Mouse (Mus musculus) stomach, embryonic 14.5 days (tissue): ENCODE measurements around the gene Ano4. TPM values are rescaled to one million over a fixed set of nuclear protein-coding genes. Genes with fewer than 3 reads are reported as not detected.

Experiments
- ATAC-seq: fragments of 200-750 bp; cut with Nextera tagmentation; 2 replicates; pipeline ENCODE4 v1.8.0; 2017; ENCODE audit warnings: low read depth, moderate TSS enrichment; ENCODE audit not compliant: insufficient number of reproducible peaks, insufficient read depth, low FRiP score
- H3K27ac ChIP-seq: fragments of 300-500 bp; sonication (generic); 2 replicates; pipeline ENCODE4 v1.5.1; 2014; ENCODE audit warnings: mild to moderate bottlenecking, low read length, moderate library complexity, mixed read lengths
- H3K27me3 ChIP-seq: fragments of 300-500 bp; sonication (generic); 2 replicates; pipeline ENCODE4 v1.6.1; 2014; ENCODE audit warnings: low read length, control low read depth, mixed read lengths; ENCODE audit not compliant: control insufficient read depth, insufficient read depth
- H3K36me3 ChIP-seq: fragments of 300-500 bp; sonication (generic); 2 replicates; pipeline ENCODE4 v1.6.1; 2014; ENCODE audit warnings: mild to moderate bottlenecking, control low read depth, low read length, moderate library complexity, mixed read lengths; ENCODE audit not compliant: control insufficient read depth, insufficient read depth
- H3K4me1 ChIP-seq: fragments of 300-500 bp; sonication (generic); 2 replicates; pipeline ENCODE4 v1.6.1; 2014; ENCODE audit warnings: low read length, control low read depth, mixed read lengths; ENCODE audit not compliant: control insufficient read depth, insufficient read depth
- H3K4me2 ChIP-seq: fragments of 300-500 bp; sonication (generic); replicated peaks from 2 replicates; pipeline ENCODE4 v1.6.1; 2014; ENCODE audit warnings: low read depth, low read length, control low read depth
- H3K4me3 ChIP-seq: fragments of 300-500 bp; sonication (generic); 2 replicates; pipeline ENCODE4 v1.5.1; 2014; ENCODE audit warnings: low read depth, low read length, control low read depth
- H3K9ac ChIP-seq: fragments of 300-500 bp; sonication (generic); replicated peaks from 2 replicates; pipeline ENCODE4 v1.6.1; 2014; ENCODE audit warnings: low read depth, mild to moderate bottlenecking, control low read depth, low read length, moderate library complexity, mixed read lengths
- H3K9me3 ChIP-seq: fragments of 300-500 bp; sonication (generic); 2 replicates; pipeline ENCODE4 v1.6.1; 2016; ENCODE audit warnings: low read depth, low read length, control low read depth; ENCODE audit not compliant: control insufficient read depth
- WGBS: fragments of 180-500 bp; shearing (Covaris S2); extraction: QIAGEN DNeasy Blood & Tissue Kit; methylation state at CpG from one replicate; pipeline ENCODE4 v1.1.7; 2014; 5-methylcytosine and 5-hydroxymethylcytosine counted together
- polyA plus RNA-seq: library from polyadenylated mRNA; unstranded; fragments of >200 nt; fragmentation: Nextera tagmentation; extraction: Ambion mirVana; gene quantifications from 2 replicates; pipeline ENCODE4 v1.2.1, GENCODE M21; 2014

Gene Ano4
- polyA plus RNA-seq, 1 experiment from 2014 or later: 1.2 TPM

- Histone ChIP-seq H3K27ac (no peak overlapping the region), H3K4me3 (no peak overlapping the region), H3K9ac (no peak overlapping the region), H3K4me1 (no peaks in the 10 kb centered on the region), H3K27me3 (no peaks in the 10 kb centered on the region), H3K4me2 (no peak overlapping the region), H3K9me3 (no peaks in the 10 kb centered on the region), H3K36me3 (no peaks in the 10 kb centered on the region)
- WGBS: 53% methylated on average over 2 of the region's 2 CpGs
- ATAC-seq: no peak
These were observed 189.1 kb downstream of the Ano4 start for GRCm38 (mm10) chr10:89155502-89155901.

- ATAC-seq: no peak
These were observed 189.6 kb downstream of the Ano4 start for GRCm38 (mm10) chr10:89154797-89155465.

GRCm38 (mm10) chr10:89149166-89149565 is 195.4 kb downstream of the Ano4 start:
- no peak for ATAC-seq
- 59% methylated on average over 11 of the region's 11 CpGs for WGBS
- H3K9ac ChIP-seq: no peak overlapping the region
- no peaks in the 10 kb centered on the region for H3K27me3 ChIP-seq
- H3K4me2 ChIP-seq: no peak overlapping the region
- no peak overlapping the region for H3K27ac ChIP-seq
- no peaks in the 10 kb centered on the region for H3K4me1 ChIP-seq
- H3K4me3 ChIP-seq: no peak overlapping the region
- H3K36me3 ChIP-seq: no peaks in the 10 kb centered on the region
- H3K9me3 ChIP-seq: no peaks in the 10 kb centered on the region

More at GRCm38 (mm10) chr10:89154797-89155465, 189.6 kb downstream of the Ano4 start:
- Histone ChIP-seq H3K9me3 (no peaks in the 10 kb centered on the region), H3K9ac (no peak overlapping the region), H3K27ac (no peak overlapping the region), H3K36me3 (no peaks in the 10 kb centered on the region), H3K27me3 (no peaks in the 10 kb centered on the region), H3K4me2 (no peak overlapping the region), H3K4me3 (no peak overlapping the region), H3K4me1 (no peaks in the 10 kb centered on the region)
- WGBS: 49% methylated on average over 2 of the region's 2 CpGs

GRCm38 (mm10) chr10:89121391-89121790 is 223.2 kb downstream of the Ano4 start:
- ATAC-seq: no peak
- H3K27ac ChIP-seq: no peak overlapping the region
- no peak overlapping the region for H3K4me2 ChIP-seq
- no peaks in the 10 kb centered on the region for H3K36me3 ChIP-seq
- H3K4me3 ChIP-seq: no peak overlapping the region
- H3K4me1 ChIP-seq: no peaks in the 10 kb centered on the region
- 52% methylated on average over 6 of the region's 6 CpGs for WGBS
- H3K27me3 ChIP-seq: no peaks in the 10 kb centered on the region
- H3K9ac ChIP-seq: no peak overlapping the region
- no peaks in the 10 kb centered on the region for H3K9me3 ChIP-seq

- Histone ChIP-seq H3K27ac (no peak overlapping the region), H3K4me1 (no peaks in the 10 kb centered on the region), H3K9ac (no peak overlapping the region), H3K27me3 (no peaks in the 10 kb centered on the region), H3K36me3 (no peaks in the 10 kb centered on the region), H3K9me3 (no peaks in the 10 kb centered on the region), H3K4me3 (no peak overlapping the region), H3K4me2 (no peak overlapping the region)
- ATAC-seq: no peak
- WGBS: 84% methylated on average over 6 of the region's 6 CpGs
These were observed 230.2 kb downstream of the Ano4 start for GRCm38 (mm10) chr10:89114381-89114780.

GRCm38 (mm10) chr10:89111466-89111865 is 233.1 kb downstream of the Ano4 start:
- WGBS: 69% methylated on average over 2 of the region's 2 CpGs
- Histone ChIP-seq H3K9me3 (no peaks in the 10 kb centered on the region), H3K4me3 (no peak overlapping the region), H3K27me3 (no peaks in the 10 kb centered on the region), H3K36me3 (no peaks in the 10 kb centered on the region), H3K4me2 (no peak overlapping the region), H3K4me1 (no peaks in the 10 kb centered on the region), H3K27ac (no peak overlapping the region), H3K9ac (no peak overlapping the region)
- no peak for ATAC-seq

- ATAC-seq: no peak
- Histone ChIP-seq H3K9me3 (no peaks in the 10 kb centered on the region), H3K36me3 (no peaks in the 10 kb centered on the region), H3K27me3 (no peaks in the 10 kb centered on the region), H3K4me2 (no peak overlapping the region), H3K27ac (no peak overlapping the region), H3K4me3 (no peak overlapping the region), H3K9ac (no peak overlapping the region), H3K4me1 (no peaks in the 10 kb centered on the region)
- 72% methylated on average over 1 of the region's 1 CpGs for WGBS
These were observed 233.6 kb downstream of the Ano4 start for GRCm38 (mm10) chr10:89110917-89111316.

- no peak overlapping the region for H3K9ac ChIP-seq
These were observed 241.0 kb downstream of the Ano4 start for GRCm38 (mm10) chr10:89103594-89103993.

GRCm38 (mm10) chr10:89102025-89102424 is 242.5 kb downstream of the Ano4 start:
- Histone ChIP-seq H3K4me3 (no peak overlapping the region), H3K27me3 (no peaks in the 10 kb centered on the region), H3K9me3 (no peaks in the 10 kb centered on the region), H3K4me1 (no peaks in the 10 kb centered on the region), H3K9ac (no peak overlapping the region), H3K4me2 (no peak overlapping the region), H3K36me3 (no peaks in the 10 kb centered on the region), H3K27ac (no peak overlapping the region)
- WGBS: 40% methylated on average over 7 of the region's 7 CpGs
- ATAC-seq: no peak

More at GRCm38 (mm10) chr10:89103594-89103993, 241.0 kb downstream of the Ano4 start:
- 55% methylated on average over 2 of the region's 2 CpGs for WGBS
- Histone ChIP-seq H3K36me3 (no peaks in the 10 kb centered on the region), H3K4me1 (no peaks in the 10 kb centered on the region), H3K27ac (no peak overlapping the region), H3K27me3 (no peaks in the 10 kb centered on the region), H3K4me2 (no peak overlapping the region), H3K9me3 (no peaks in the 10 kb centered on the region), H3K4me3 (no peak overlapping the region)
- no peak for ATAC-seq
